Mouse (Mus musculus) v-Abl transformed pro-B cells (cell line): ENCODE results near the gene Cops7a.

Source experiments
- in situ Hi-C, 2 experiments: fragments of 400-800 bp; cut with MboI; formaldehyde crosslinking; loops; one replicate each; pipeline ENCODE4 v1.15.1; 2025; ENCODE audit not compliant: unreplicated experiment in 2 of 2

The Cops7a gene

DNA sequence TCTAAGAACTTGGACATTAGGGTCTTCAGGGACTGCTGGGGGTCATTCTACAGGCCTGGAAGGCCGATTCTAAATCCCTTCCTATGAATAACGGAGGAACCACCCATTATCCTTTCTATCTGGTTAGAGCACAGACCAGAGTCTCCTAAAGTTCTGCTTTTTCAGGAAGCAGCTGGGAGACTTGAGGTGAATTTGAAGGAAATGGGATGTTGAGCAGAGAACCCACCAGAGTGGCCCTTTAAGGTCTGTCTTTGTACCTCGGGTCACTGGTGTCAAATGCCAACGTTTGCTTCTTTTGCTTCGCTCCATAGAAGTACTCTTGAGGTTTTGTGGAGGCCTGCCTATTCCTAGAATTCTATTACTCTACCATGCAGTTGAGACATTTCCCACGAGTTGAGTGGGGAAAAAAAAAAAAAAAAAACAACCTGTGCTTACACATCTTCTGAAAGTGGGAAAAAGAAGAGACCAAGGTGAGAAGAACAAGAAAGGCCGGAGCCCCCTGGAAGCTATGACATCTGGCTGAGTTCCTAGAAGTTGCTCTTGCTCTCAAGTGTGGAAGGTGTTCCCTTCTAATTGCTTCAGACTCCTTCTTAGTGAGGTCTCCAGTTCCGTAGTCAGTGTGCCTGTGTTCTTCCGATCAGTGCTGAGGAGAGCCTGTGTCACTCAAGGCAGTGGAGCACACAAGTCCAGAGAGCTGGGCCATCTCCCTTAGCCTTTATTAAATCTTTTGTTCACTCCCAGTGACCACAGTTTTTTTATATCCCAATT, 44.8 kb downstream of the Cops7a start:
- in situ Hi-C loops = loop anchor here in 1 of 2 experiments (25.0 kb wide), 2 partner anchors 117 to 342 kb away; partner anchors contain the start of genes Acrbp and Ing4

- in situ Hi-C loops = loop anchor here in 1 of 2 experiments (25.0 kb wide), 2 partner anchors 117 to 342 kb away; partner anchors contain the start of genes Acrbp and Ing4
Observed at GRCm38 (mm10) chr6:124919695-124920317, 45.5 kb downstream of the Cops7a start, which contains the start of gene Ptms. TSS of gene Ptms (minus strand) at chr6:124920103.

- in situ Hi-C loops = loop anchor here in 1 of 2 experiments (25.0 kb wide), 2 partner anchors 118 to 343 kb away; partner anchors contain the start of genes Acrbp and Ing4
Observed at GRCm38 (mm10) chr6:124918890-124919627, 46.3 kb downstream of the Cops7a start.

DNA sequence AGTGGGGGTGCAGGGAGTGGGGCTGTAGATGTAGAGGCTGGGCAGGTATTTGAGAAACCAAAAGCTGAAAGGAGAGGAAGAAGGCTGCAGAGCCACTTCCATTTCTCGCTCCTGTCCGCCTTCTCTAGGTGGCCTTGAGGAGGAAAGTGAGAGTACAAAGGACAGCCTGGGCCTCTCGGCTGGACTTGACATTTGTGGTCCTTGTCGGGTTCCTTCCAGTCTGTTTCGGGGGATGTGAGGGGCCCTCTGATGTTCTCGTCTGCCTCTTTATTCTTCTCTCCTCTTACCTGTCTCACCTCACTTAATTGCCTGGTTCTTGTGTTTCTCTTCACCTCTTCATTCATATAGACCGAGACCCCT, 47.0 kb downstream of the Cops7a start:
- in situ Hi-C loops = loop anchor here in 1 of 2 experiments (25.0 kb wide), 2 partner anchors 119 to 344 kb away; partner anchors contain the start of genes Acrbp and Ing4

- in situ Hi-C loops = loop anchor here in 1 of 2 experiments (25.0 kb wide), 2 partner anchors 120 to 345 kb away; partner anchors contain the start of genes Acrbp and Ing4
Observed at GRCm38 (mm10) chr6:124917518-124918330, 47.6 kb downstream of the Cops7a start.

DNA sequence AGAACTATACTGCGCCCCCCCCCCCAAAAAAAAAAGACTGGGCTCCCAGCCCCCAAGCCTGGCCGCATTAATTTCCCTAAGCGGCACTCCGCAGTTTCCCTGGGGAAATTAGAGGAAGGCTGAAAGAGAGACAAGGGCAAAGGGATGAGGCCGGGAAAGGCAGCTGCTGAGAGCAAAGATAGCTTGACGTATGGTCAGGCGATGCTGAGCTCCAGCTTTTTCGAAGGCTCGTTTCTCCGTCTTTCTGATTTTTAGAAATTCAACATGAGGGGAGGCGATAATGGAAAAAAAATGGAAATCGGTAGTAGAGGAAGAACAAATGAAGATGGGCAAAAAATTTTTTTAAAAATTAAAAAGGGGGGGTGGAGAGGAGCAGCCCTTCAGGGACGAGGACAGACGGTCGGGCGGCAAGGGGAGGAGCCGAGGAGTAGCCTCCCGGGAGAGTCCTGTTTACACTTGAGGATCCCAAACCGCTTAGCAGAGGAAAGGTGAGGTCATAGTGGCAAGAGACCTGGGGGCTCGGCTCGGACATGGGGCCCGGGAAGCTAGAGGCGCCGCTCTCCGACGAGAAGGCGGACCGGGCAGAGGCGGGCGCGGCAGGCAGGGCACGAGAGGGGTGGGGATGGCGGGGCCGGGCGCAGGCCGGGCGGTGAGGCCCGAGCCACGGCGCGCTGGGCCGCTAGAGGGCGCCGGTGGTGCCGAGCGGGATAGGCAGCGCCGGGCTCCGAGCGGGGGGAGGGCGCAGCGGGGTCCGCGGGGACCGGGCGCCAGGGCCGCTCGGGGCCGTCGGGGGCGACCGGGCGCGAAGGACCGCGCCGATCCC, 48.4 kb downstream of the Cops7a start:
- in situ Hi-C loops = loop anchor here in 1 of 2 experiments (25.0 kb wide), 2 partner anchors 120 to 345 kb away; partner anchors contain the start of genes Acrbp and Ing4

DNA sequence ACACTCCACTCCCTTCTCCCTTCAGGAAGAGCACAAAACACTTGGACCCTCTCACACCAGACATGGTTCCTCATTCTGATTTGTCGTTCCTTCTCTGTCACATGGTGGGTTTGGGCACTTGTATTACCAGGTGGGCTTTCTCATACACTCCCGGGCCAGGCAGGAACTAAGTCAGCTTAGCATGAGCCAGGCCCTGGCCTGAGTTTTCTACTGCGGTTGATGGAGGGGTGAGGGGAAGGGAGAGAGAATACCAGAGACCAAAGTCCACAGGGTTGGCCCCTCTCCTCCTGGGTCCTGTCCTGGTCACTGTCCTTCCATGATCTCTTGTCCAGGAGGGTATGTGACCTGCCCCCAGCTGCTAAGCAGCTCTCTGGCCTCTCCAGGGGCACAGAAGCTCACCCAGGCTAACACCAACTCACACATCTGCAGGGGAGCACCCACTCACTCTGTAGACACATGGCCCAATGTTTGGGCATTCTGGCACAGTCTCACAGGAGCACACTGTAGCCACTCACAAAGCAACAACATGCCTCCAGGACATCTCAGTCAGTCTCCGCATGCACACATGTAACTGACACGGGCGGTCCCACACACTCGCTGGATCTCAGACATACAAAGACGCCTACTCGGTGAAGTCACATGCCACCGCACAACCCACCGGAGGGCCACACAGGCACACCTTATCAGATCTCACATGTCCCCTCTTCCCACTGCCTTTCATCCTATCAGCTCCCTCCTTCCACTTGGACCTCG, 49.2 kb downstream of the Cops7a start:
- in situ Hi-C loops = loop anchor here in 1 of 2 experiments (25.0 kb wide), 2 partner anchors 121 to 346 kb away; partner anchors contain the start of genes Acrbp and Ing4

DNA sequence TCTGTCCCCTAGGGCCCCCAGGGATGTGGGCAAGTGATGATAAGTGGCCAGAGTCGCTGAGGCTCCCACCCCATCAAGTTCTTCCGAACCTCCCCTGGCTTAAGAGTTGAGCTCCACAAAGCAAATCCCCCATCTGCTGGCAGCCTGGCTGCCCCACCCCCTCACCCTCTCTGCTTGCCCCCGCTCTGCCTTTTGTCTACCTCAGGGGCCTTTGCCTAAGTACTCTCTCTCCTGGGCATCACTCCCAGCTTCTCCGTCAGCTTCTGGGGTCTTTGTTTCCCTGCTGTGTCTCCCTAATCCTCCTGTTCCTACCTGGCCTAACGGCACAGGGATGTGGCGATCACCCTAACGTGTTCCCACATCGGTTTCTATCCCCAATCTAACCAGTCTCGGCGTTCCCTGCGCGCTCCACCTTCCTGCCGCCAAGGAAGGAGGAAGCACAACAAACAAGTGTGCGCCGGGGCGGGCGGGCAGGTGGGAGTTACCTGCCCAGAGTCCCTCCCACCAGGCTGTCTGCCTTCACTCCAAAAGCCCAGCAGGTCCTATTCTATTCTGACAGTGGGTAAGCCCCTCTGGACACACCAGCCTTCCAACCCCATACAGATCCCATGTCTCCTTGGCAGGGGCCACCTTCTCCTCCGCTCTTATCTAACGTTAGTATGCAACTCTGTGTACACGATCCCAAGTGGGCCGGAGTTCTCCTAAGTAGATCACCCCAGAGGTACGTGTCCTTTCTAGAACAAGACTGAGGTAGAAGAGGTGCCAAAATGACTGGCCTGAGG, 50.0 kb downstream of the Cops7a start:
- in situ Hi-C loops = loop anchor here in 1 of 2 experiments (25.0 kb wide), 2 partner anchors 122 to 347 kb away; partner anchors contain the start of genes Acrbp and Ing4

GRCm38 (mm10) chr6:124914511-124914910, 50.8 kb downstream of the Cops7a start:
- in situ Hi-C loops = loop anchor here in 1 of 2 experiments (25.0 kb wide), 2 partner anchors 123 to 348 kb away; partner anchors contain the start of genes Acrbp and Ing4

DNA sequence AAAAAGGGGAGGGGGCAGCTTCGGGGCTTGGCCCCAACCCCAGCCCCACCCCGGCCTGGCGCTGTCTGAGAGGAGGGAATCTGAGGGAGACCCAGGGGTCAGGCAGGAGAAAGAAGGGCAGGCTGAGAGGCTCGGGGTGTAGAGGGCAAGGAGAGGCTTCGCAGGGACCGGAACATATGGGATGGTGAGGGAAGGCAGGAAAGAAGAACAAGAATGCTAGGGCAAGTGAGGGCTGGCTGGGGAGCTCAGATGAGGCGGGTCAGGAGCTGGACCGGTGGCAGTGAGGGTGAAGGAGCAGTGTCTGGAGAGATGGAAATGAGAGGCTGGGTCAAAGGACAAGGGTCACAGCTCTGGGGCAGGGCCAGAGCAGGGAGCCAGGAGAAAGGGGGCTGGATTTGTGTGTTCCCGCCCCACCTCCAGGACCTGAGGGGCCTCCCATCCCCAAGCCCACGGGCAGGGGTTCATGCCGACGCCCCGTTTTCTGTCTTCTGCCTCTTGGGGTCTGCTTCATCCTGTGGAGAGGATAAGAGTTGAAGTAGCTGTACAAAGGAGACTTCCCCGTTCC, 51.5 kb downstream of the Cops7a start:
- in situ Hi-C loops = loop anchor here in 1 of 2 experiments (25.0 kb wide), 2 partner anchors 123 to 348 kb away; partner anchors contain the start of genes Acrbp and Ing4

DNA sequence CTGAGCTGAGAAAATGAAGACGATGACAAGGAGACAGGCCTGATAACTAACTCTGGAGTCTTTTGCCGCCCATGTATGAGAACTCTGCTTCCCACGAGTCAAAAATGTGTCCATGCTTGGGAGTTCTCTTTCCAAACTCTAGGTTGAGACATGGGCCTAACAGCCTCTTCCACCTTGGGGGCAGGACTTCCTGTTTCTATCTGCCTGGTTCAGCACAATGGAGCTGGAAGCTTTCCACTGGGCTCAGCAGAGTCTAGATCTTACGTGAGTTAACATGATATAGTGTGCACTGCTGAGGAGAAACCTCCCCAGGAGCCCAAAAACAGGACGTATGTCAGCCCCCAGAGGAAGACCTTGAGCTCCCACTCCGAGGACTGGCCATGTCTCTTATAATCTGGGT, 52.1 kb downstream of the Cops7a start:
- in situ Hi-C loops = loop anchor here in 1 of 2 experiments (25.0 kb wide), 2 partner anchors 124 to 349 kb away; partner anchors contain the start of genes Acrbp and Ing4

GRCm38 (mm10) chr6:124911533-124912218, 53.7 kb downstream of the Cops7a start, which contains the start of gene Lag3:
TSS of gene Lag3 (minus strand) at chr6:124911705.
- in situ Hi-C loops = loop anchor here in 1 of 2 experiments (25.0 kb wide), 2 partner anchors 126 to 351 kb away; partner anchors contain the start of genes Acrbp and Ing4

- in situ Hi-C loops = loop anchor here in 1 of 2 experiments (25.0 kb wide), 2 partner anchors 127 to 352 kb away; partner anchors contain the start of genes Acrbp and Ing4
Observed at GRCm38 (mm10) chr6:124910032-124910431, 55.3 kb downstream of the Cops7a start.
